Mouse (Mus musculus) liver, adult 2 months (tissue): ENCODE measurements at regions not wholly inside any gene's neighbourhood (a gene's known extent, or its start where the extent isn't known, plus 50 kb on each side); places are given as distances from the start of the nearest gene placed in this dataset.

Source experiments
- CTCF ChIP-seq: fragments of 200-500 bp; IDR thresholded peaks from 2 replicates; pipeline ENCODE4 v1.5.1; 2011; ENCODE audit warnings: low read depth, low read length, control low read depth
- POLR2A ChIP-seq: fragments of 200-500 bp; IDR thresholded peaks from 2 replicates; pipeline ENCODE4 v1.6.1; 2011; ENCODE audit warnings: low read length, control low read depth; ENCODE audit not compliant: insufficient read depth; ENCODE audit errors: extremely low read depth

DNA sequence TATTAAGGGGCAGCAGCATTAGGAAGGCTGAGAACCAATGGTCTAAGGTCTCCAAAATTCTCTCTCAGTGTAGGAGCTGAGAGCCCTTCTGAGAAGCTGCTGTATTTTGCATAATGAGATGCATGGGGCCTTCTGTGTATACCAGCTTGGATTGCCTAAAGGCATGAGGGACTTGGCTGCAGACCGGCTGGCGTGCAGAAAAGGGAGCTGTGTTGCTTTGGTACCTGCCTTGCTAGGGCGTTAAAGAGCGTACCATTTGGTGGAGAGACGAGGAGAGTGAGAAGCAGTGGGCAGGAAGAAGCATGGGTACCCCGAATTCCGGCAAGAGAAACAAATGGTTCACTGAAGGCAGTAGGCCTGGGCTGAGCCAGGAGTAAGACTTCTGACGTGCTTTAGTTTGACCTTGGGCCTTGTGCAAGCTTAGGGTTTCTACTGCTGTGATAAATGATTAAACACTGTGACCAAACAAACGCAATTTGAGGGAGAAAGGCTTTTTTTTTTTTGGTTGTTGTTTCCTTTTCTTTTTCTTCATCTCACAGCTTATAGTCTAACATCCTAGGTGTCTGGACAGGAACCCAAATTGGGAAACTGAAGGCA, 69.2 kb downstream of the Nog start:
- TF ChIP-seq CTCF (no peak), POLR2A (no peak)
